Mouse (Mus musculus): ENCODE measurements around the gene Hint1.

DNA sequence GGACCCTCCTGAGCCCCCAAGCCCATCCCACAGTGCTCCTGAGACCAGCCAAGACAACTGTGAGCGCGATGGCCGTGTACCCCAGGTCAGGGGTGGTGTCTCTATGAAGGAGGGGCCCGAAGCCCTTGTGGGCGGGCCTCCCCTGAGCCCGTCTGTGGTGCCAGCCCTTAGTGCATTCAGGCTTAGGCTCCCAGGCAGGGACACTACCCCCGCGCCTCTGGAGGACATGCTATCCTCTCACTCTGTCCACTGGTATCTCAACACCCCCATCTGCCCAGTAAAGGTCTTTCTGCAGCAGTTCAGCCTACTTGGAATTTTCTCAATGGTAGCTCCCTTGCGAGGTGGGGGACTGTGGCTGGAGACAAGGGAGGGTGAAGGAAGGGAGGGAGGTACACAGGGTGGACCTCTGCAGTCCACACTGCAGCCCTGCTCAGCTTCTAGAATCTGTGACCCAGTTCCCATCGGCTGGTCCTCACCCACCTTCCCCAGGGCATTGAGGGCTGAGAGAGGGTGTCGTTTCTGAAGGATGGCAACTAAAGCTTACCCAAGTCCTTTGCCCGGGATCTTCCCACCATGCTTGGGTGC is 44.0 kb downstream of the Hint1 start:
- TF ChIP-seq CTCF (IDR thresholded peaks at IDR 0.05; ENCODE audit: low read depth) = no peak
- TF ChIP-seq EP300 (IDR thresholded peaks at IDR 0.05; ENCODE audit: low read depth) = no peak
